ENCODE assay signal across 6 mouse cellular contexts in genomic region chr16:91811876-91812275, GRCm38 (mm10).
"Had no signal": no experiment of that assay in that cellular context is flagged by ENCODE, and none has a peak within 500 bp of the region (broad histone marks: within the 10 kb centered on the region; RNA-seq: fewer than 3 reads in every experiment).

No protein-coding gene starts in this region.

- DNase-seq: kidney, adult 8-10 months; kidney, postnatal 4 days; liver; lung, postnatal 14 days; right cerebral cortex, postnatal 14 days; thymus, postnatal 4 days had no signal
